Mouse (Mus musculus): ENCODE measurements around the gene Akap5. TPM values are rescaled to one million over a fixed set of nuclear protein-coding genes. Genes with fewer than 3 reads are reported as not detected.

The Akap5 gene
- polyA plus RNA-seq, 1 experiment: 4.3 TPM

GRCm38 (mm10) chr12:76372881-76373818 is 48.5 kb downstream of the Akap5 start:
- WGBS: 56% methylated on average over 6 of the region's 7 CpGs
- no peak for TF ChIP-seq POLR2A (IDR thresholded peaks at IDR 0.05; ENCODE audit: borderline replicate concordance, control insufficient read depth, low read depth, low read length)
- peak; percentile 41; the same call in 1 of the 2 replicates for TF ChIP-seq CTCF (IDR thresholded peaks at IDR 0.05; ENCODE audit: control insufficient read depth, insufficient read depth, low read length)
- Histone ChIP-seq H3K4me1 (ENCODE audit: control insufficient read depth, insufficient read depth, low read length) (peaks cover 8% of the 10 kb centered on the region), H3K27ac (ENCODE audit: control insufficient read depth, insufficient read depth, low read depth, low read length, poor library complexity) (peak overlapping the region; percentile 5), H3K4me3 (replicated peaks; ENCODE audit: control insufficient read depth, low read depth, low read length) (no peak overlapping the region)

GRCm38 (mm10) chr12:76373991-76374390 is 49.3 kb downstream of the Akap5 start:
- TF ChIP-seq POLR2A (IDR thresholded peaks at IDR 0.05; ENCODE audit: borderline replicate concordance, control insufficient read depth, low read depth, low read length): no peak
- no peak for TF ChIP-seq CTCF (IDR thresholded peaks at IDR 0.05; ENCODE audit: control insufficient read depth, insufficient read depth, low read length)
- no peak overlapping the region for H3K4me3 ChIP-seq (replicated peaks; ENCODE audit: control insufficient read depth, low read depth, low read length)
- peaks cover 7% of the 10 kb centered on the region for H3K4me1 ChIP-seq (ENCODE audit: control insufficient read depth, insufficient read depth, low read length)
- 75% methylated on average over 6 of the region's 6 CpGs for WGBS
- H3K27ac ChIP-seq (ENCODE audit: control insufficient read depth, insufficient read depth, low read depth, low read length, poor library complexity): no peak overlapping the region

GRCm38 (mm10) chr12:76374911-76375310 is 50.2 kb downstream of the Akap5 start:
- H3K4me3 ChIP-seq (replicated peaks; ENCODE audit: control insufficient read depth, low read depth, low read length): no peak overlapping the region
- 75% methylated on average over 4 of the region's 4 CpGs for WGBS
- TF ChIP-seq CTCF (IDR thresholded peaks at IDR 0.05; ENCODE audit: control insufficient read depth, insufficient read depth, low read length) (no peak), POLR2A (IDR thresholded peaks at IDR 0.05; ENCODE audit: borderline replicate concordance, control insufficient read depth, low read depth, low read length) (no peak)
- peaks cover 7% of the 10 kb centered on the region for H3K4me1 ChIP-seq (ENCODE audit: control insufficient read depth, insufficient read depth, low read length)
- no peak overlapping the region for H3K27ac ChIP-seq (ENCODE audit: control insufficient read depth, insufficient read depth, low read depth, low read length, poor library complexity)

DNA sequence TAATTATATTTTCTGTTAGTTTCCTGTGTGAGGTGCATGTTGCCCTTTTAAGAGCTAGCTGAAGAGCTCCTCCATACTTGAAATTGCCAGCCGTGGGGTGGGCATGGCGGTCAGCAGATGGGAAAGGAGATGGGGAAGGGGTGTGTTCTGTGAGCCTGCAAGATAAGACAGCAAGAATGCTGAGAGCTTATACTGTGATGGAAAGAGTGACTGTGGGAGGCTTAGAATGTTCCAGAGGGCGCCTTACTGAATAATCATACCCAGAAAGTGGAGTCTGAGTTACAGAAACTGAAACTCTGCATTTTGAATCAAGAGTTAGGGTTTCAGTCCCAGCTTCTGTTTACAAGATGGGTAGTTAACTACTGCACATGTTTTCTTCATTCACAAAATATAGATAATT is 50.8 kb downstream of the Akap5 start:
- 56% methylated on average over 3 of the region's 3 CpGs for WGBS
- H3K4me1 ChIP-seq (ENCODE audit: control insufficient read depth, insufficient read depth, low read length): peaks cover 7% of the 10 kb centered on the region
- no peak overlapping the region for H3K27ac ChIP-seq (ENCODE audit: control insufficient read depth, insufficient read depth, low read depth, low read length, poor library complexity)
- no peak overlapping the region for H3K4me3 ChIP-seq (replicated peaks; ENCODE audit: control insufficient read depth, low read depth, low read length)
- TF ChIP-seq CTCF (IDR thresholded peaks at IDR 0.05; ENCODE audit: control insufficient read depth, insufficient read depth, low read length) (no peak), POLR2A (IDR thresholded peaks at IDR 0.05; ENCODE audit: borderline replicate concordance, control insufficient read depth, low read depth, low read length) (no peak)

DNA sequence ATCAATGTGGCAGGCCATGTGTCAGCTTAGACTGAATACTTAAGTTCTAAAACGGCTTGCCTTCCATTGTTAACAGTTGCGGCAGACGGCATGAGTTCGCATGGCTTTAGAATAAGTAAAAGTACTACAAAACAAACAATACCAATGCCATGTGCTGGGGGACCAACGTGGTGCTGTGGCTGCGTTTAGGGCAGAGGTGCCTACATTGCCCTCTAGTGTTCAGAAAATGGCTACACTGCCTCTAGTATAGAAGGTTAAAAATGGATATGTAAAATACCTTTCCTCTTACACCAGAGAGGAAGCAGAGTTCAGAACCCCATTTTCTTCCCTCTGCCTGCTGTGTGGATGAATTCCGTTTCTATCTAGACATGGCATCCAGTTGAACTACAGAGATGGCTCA is 52.0 kb downstream of the Akap5 start:
- H3K4me3 ChIP-seq (replicated peaks; ENCODE audit: control insufficient read depth, low read depth, low read length): no peak overlapping the region
- H3K4me1 ChIP-seq (ENCODE audit: control insufficient read depth, insufficient read depth, low read length): peaks cover 7% of the 10 kb centered on the region
- 23% methylated on average over 7 of the region's 7 CpGs for WGBS
- H3K27ac ChIP-seq (ENCODE audit: control insufficient read depth, insufficient read depth, low read depth, low read length, poor library complexity): no peak overlapping the region
- peak; percentile 90 for TF ChIP-seq CTCF (IDR thresholded peaks at IDR 0.05; ENCODE audit: control insufficient read depth, insufficient read depth, low read length)
- TF ChIP-seq POLR2A (IDR thresholded peaks at IDR 0.05; ENCODE audit: borderline replicate concordance, control insufficient read depth, low read depth, low read length): no peak

DNA sequence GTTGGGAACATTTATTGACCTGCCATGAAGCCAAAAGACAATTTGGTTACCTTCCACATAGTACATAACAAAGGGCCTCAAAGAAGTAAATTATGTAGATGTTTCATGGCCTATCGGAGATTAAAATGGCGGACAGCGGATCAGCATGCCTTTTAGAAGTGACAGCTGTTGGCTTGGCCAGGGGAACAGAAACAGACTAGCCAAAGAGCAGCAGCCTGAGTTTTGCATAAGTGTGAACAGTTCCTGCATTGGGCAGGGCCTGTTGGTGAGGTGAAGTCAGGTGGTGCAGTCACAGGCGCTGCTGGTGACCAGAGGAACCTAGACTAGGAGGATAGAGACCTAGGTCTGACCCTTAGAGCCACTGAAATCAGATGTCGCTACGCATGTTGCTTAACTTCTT is 52.4 kb downstream of the Akap5 start:
- WGBS: 57% methylated on average over 6 of the region's 6 CpGs
- H3K4me1 ChIP-seq (ENCODE audit: control insufficient read depth, insufficient read depth, low read length): peaks cover 7% of the 10 kb centered on the region
- TF ChIP-seq POLR2A (IDR thresholded peaks at IDR 0.05; ENCODE audit: borderline replicate concordance, control insufficient read depth, low read depth, low read length) (no peak), CTCF (IDR thresholded peaks at IDR 0.05; ENCODE audit: control insufficient read depth, insufficient read depth, low read length) (no peak)
- peak overlapping the region; percentile 70 for H3K27ac ChIP-seq (ENCODE audit: control insufficient read depth, insufficient read depth, low read depth, low read length, poor library complexity)
- peak overlapping the region; percentile 8 for H3K4me3 ChIP-seq (replicated peaks; ENCODE audit: control insufficient read depth, low read depth, low read length)

GRCm38 (mm10) chr12:76377726-76378125 is 53.0 kb downstream of the Akap5 start:
- peaks cover 5% of the 10 kb centered on the region for H3K4me1 ChIP-seq (ENCODE audit: control insufficient read depth, insufficient read depth, low read length)
- 79% methylated on average over 3 of the region's 3 CpGs for WGBS
- no peak overlapping the region; the same call in 1 of the 2 replicates for H3K27ac ChIP-seq (ENCODE audit: control insufficient read depth, insufficient read depth, low read depth, low read length, poor library complexity)
- H3K4me3 ChIP-seq (replicated peaks; ENCODE audit: control insufficient read depth, low read depth, low read length): no peak overlapping the region
- TF ChIP-seq POLR2A (IDR thresholded peaks at IDR 0.05; ENCODE audit: borderline replicate concordance, control insufficient read depth, low read depth, low read length): no peak
- no peak for TF ChIP-seq CTCF (IDR thresholded peaks at IDR 0.05; ENCODE audit: control insufficient read depth, insufficient read depth, low read length)

GRCm38 (mm10) chr12:76378556-76378955 is 53.9 kb downstream of the Akap5 start:
- H3K27ac ChIP-seq (ENCODE audit: control insufficient read depth, insufficient read depth, low read depth, low read length, poor library complexity): no peak overlapping the region
- TF ChIP-seq POLR2A (IDR thresholded peaks at IDR 0.05; ENCODE audit: borderline replicate concordance, control insufficient read depth, low read depth, low read length) (no peak), CTCF (IDR thresholded peaks at IDR 0.05; ENCODE audit: control insufficient read depth, insufficient read depth, low read length) (no peak)
- 65% methylated on average over 5 of the region's 5 CpGs for WGBS
- peaks cover 5% of the 10 kb centered on the region for H3K4me1 ChIP-seq (ENCODE audit: control insufficient read depth, insufficient read depth, low read length)
- H3K4me3 ChIP-seq (replicated peaks; ENCODE audit: control insufficient read depth, low read depth, low read length): no peak overlapping the region

Data from bone marrow, adult 2 months (tissue).